Mouse (Mus musculus): ENCODE data around the gene Trpv2. TPM values are rescaled to one million over a fixed set of nuclear protein-coding genes. Genes with fewer than 3 reads are reported as not detected.
"Not testable (repeated sequence)": the region's sequence is repeated elsewhere in the genome, so short reads cannot be mapped to it uniquely, and the experiment has no call there.

Trpv2 gene
- total RNA-seq, 1 experiment from 2014 or later = 24.5 TPM

DNA sequence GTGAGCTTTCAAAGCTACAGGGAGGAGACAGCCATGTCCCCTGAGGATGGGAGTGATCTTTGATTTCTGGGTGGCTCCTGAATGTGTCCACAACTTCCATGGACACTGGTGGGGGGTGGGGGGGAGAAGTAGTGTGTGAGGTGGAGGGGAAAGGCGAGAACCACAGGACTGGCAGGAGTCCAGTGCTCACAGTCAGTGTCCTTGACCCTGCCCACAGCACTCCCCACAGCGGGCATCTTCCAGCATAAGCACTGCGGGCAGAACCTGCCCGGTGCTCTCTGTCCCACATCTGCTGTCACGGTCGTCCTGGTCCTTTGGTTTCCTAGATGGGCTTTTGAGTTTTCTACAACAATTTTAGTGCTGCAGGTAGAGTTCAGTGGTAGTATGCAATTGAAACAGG, 63.5 kb downstream of the Trpv2 start:
- no peak for ATAC-seq (replicated peaks in 1 of 2; ENCODE audit: insufficient read depth in 1 of 2, low FRiP score in 2 of 2, low TSS enrichment in 1 of 2, low read depth in 1 of 2, poor library complexity in 2 of 2, severe bottlenecking in 2 of 2)

DNA sequence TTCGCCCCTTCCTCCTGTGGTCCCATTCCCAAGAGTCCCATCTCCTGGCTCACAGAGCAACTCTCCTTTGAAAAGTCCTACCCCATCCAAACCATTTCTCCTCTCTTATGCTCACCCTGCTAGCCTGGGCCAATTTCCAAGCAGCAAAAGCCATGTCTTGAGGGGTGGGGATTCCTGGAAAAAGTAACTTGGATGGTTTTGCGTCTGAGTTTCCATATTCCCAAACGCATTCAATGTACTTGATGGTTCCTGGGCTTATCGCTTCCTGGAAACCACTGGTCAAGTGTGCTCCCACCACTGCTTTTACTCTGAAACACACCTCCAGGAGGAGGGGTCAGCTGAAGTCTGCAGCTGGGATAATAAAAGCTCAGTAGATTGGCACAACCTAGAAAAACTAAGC, 64.1 kb downstream of the Trpv2 start:
- ATAC-seq (replicated peaks in 1 of 2; ENCODE audit: insufficient read depth in 1 of 2, low FRiP score in 2 of 2, low TSS enrichment in 1 of 2, low read depth in 1 of 2, poor library complexity in 2 of 2, severe bottlenecking in 2 of 2) = no peak

GRCm38 (mm10) chr11:62640378-62640777, 66.1 kb downstream of the Trpv2 start:
- ATAC-seq (replicated peaks in 1 of 2; ENCODE audit: insufficient read depth in 1 of 2, low FRiP score in 2 of 2, low TSS enrichment in 1 of 2, low read depth in 1 of 2, poor library complexity in 2 of 2, severe bottlenecking in 2 of 2) = no peak

- no peak for ATAC-seq (replicated peaks in 1 of 2; ENCODE audit: insufficient read depth in 1 of 2, low FRiP score in 2 of 2, low TSS enrichment in 1 of 2, low read depth in 1 of 2, poor library complexity in 2 of 2, severe bottlenecking in 2 of 2)
These were observed 67.9 kb downstream of the Trpv2 start for GRCm38 (mm10) chr11:62642023-62642844.

- ATAC-seq (replicated peaks in 1 of 2; ENCODE audit: insufficient read depth in 1 of 2, low FRiP score in 2 of 2, low TSS enrichment in 1 of 2, low read depth in 1 of 2, poor library complexity in 2 of 2, severe bottlenecking in 2 of 2) = 0 out of 4 replicates have a peak, but pooled peaks have one; percentile 9 to 16
These were observed 68.8 kb downstream of the Trpv2 start for GRCm38 (mm10) chr11:62643011-62643631.

DNA sequence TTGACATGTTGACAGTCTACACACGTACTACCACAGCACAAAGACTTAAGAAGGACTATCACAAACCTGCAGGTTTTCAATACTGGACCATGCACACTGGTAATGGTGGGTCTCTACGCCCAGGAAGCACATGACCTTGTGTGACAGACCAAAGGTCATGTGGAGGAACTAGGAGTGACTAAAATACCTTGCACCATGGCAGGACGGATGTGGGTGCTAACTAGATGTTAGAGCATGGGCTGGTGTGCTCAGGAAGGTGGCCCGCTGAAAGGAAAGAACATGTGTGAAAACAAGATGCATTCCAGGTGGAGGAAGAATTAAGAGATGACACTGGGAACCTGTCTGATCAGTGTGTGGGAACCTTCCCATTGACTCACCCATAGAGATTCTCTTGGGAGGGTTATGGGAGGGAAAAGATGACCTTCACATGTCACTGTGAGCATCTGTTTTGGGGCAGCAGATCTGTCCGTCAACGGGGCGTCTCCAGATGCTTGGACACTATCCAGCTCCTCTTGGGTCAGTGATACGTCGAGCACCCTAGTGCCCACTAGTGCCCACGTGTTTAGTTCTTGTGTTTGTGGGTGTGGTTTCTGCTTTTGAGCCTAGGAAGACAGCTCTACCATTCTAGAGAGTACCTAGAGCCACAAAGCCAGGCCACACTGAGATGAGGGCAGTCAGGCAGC, 69.5 kb downstream of the Trpv2 start:
- no peak for ATAC-seq (replicated peaks in 1 of 2; ENCODE audit: insufficient read depth in 1 of 2, low FRiP score in 2 of 2, low TSS enrichment in 1 of 2, low read depth in 1 of 2, poor library complexity in 2 of 2, severe bottlenecking in 2 of 2)

DNA sequence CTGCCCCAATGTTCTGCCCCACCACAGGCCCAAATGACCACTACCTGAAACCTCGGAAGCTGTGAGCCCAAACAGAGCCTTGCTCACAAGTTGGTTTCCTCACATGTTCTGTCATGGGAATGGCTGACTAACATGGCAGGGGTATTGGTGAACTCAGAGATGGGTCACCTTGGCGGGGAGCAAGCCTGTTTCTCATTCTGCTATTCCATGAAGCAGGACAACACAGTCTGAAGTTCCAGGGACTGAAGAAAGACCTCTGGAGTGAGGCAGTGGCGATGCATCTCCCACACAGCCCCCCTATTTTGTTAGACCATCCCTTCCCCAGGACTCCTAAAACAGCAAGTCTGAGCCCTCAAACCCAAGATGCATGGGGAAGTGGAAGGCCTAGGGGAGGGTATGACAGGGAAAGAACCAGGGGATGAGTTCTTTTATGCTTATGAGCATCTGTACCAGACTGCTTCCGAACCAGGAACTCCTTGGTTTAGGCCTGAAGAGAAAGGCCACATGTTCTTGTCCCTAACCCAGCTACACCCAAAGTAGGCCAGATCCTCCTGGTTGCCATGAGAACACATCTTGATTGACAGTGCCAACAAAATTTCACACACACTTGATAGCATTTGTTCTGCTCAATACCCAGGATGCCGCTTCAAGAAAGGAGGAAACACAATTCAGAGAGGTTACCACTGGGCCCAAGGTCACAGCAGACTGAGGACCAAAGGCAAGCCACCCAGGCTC, 70.5 kb downstream of the Trpv2 start:
- ATAC-seq (replicated peaks in 1 of 2; ENCODE audit: insufficient read depth in 1 of 2, low FRiP score in 2 of 2, low TSS enrichment in 1 of 2, low read depth in 1 of 2, poor library complexity in 2 of 2, severe bottlenecking in 2 of 2) = no peak

DNA sequence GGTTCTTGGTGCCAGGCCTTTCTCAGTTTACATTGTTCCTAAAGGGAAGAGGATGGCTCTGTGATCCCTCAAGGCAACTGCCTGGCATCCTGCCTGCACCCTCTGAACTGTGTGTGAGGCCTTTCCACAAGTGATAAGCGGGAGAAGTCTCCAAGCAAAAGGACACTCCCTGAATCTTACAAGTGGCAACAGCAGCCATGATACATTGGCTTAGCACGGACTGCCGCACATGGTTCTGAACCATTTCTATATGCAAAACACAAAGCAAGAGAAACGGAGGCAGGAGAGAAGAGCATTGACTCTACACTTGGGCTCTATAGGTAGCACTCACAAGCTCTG, 71.0 kb downstream of the Trpv2 start:
- ATAC-seq (replicated peaks in 1 of 2; ENCODE audit: insufficient read depth in 1 of 2, low FRiP score in 2 of 2, low TSS enrichment in 1 of 2, low read depth in 1 of 2, poor library complexity in 2 of 2, severe bottlenecking in 2 of 2) = no peak

GRCm38 (mm10) chr11:62645732-62646494, 71.6 kb downstream of the Trpv2 start:
- peak; percentile 50 to 54 for ATAC-seq (replicated peaks in 1 of 2; ENCODE audit: insufficient read depth in 1 of 2, low FRiP score in 2 of 2, low TSS enrichment in 1 of 2, low read depth in 1 of 2, poor library complexity in 2 of 2, severe bottlenecking in 2 of 2)

DNA sequence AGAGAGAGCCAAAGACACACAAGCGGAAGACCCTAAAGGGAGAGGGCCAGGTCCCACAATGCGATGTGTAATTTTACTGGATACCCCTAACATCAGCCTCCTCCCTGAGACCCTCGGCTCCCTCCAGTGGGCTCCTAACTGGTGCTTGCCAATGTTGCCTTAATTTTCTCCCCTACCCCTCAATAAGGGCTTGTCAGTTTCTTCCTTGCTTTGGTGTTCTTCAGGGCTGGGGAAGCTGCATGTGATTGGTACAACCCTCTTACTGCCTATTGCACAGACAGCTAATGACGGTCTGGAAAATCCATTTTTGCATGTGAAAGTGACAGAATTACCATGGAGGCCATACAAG, 72.2 kb downstream of the Trpv2 start:
- no peak for ATAC-seq (replicated peaks in 1 of 2; ENCODE audit: insufficient read depth in 1 of 2, low FRiP score in 2 of 2, low TSS enrichment in 1 of 2, low read depth in 1 of 2, poor library complexity in 2 of 2, severe bottlenecking in 2 of 2)

GRCm38 (mm10) chr11:62646958-62647515, 72.8 kb downstream of the Trpv2 start:
- no peak for ATAC-seq (replicated peaks in 1 of 2; ENCODE audit: insufficient read depth in 1 of 2, low FRiP score in 2 of 2, low TSS enrichment in 1 of 2, low read depth in 1 of 2, poor library complexity in 2 of 2, severe bottlenecking in 2 of 2)

GRCm38 (mm10) chr11:62647661-62648590, 73.6 kb downstream of the Trpv2 start, which contains the start of gene Lrrc75a:
Gene Lrrc75a (minus strand): TSS chr11:62648523.
- no peak for ATAC-seq (replicated peaks in 1 of 2; ENCODE audit: insufficient read depth in 1 of 2, low FRiP score in 2 of 2, low TSS enrichment in 1 of 2, low read depth in 1 of 2, poor library complexity in 2 of 2, severe bottlenecking in 2 of 2)

- peak; percentile 75 to 78 for ATAC-seq (replicated peaks in 1 of 2; ENCODE audit: insufficient read depth in 1 of 2, low FRiP score in 2 of 2, low TSS enrichment in 1 of 2, low read depth in 1 of 2, poor library complexity in 2 of 2, severe bottlenecking in 2 of 2)
These were observed 74.5 kb downstream of the Trpv2 start, which contains the start of gene Mmgt2 for GRCm38 (mm10) chr11:62648591-62649391. Gene Mmgt2 (plus strand): TSS chr11:62648664.

DNA sequence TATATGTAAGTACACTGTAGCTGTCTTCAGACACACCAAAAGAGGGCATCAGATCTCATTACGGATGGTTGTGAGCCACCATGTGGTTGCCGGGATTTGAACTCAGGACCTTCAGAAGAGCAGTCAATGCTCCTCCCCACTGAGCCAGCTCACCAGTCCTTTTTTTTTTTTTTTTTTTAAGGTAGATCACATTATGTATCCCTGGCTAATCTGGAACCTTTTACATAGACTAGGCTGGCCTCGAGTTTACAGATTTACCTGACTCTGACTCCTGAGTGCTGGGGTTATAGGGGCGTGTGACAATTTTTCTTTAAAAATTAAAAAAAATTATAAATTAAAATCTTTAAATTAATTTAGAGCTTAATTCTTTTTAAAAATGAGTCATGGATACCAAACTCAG, 75.5 kb downstream of the Trpv2 start:
- not testable (repeated sequence) for ATAC-seq (replicated peaks in 1 of 2; ENCODE audit: insufficient read depth in 1 of 2, low FRiP score in 2 of 2, low TSS enrichment in 1 of 2, low read depth in 1 of 2, poor library complexity in 2 of 2, severe bottlenecking in 2 of 2)
